Mouse (Mus musculus): ENCODE measurements at regions not wholly inside any gene's neighbourhood (a gene's known extent, or its start where the extent isn't known, plus 50 kb on each side); places are given as distances from the start of the nearest gene placed in this dataset.

- no peak for DNase-seq (ENCODE audit: low spot score in 2 of 2)
Measured at GRCm38 (mm10) chr1:165086131-165086530, 74.4 kb downstream of the Tbx19 start.

GRCm38 (mm10) chr1:165084753-165085152 lies 75.8 kb downstream of the Tbx19 start:
- no peak for DNase-seq (ENCODE audit: low spot score in 2 of 2)

GRCm38 (mm10) chr1:165084179-165084578 lies 76.4 kb downstream of the Tbx19 start:
- DNase-seq (ENCODE audit: low spot score in 2 of 2): peak; percentile 49 to 74

GRCm38 (mm10) chr1:165080351-165080750 lies 80.2 kb downstream of the Tbx19 start:
- no peak for DNase-seq (ENCODE audit: low spot score in 2 of 2)

GRCm38 (mm10) chr1:165077313-165077712 lies 83.3 kb downstream of the Tbx19 start:
- peak in 1 of 2 experiments; percentile 43 for DNase-seq (ENCODE audit: low spot score in 2 of 2)

- peak; percentile 82 to 89 for DNase-seq (ENCODE audit: low spot score in 2 of 2)
Measured at GRCm38 (mm10) chr1:165075301-165076082, 85.1 kb downstream of the Tbx19 start.

- DNase-seq (ENCODE audit: low spot score in 2 of 2): peak in 1 of 2 experiments; percentile 49
Measured at GRCm38 (mm10) chr1:165071831-165072491, 88.6 kb downstream of the Tbx19 start.

GRCm38 (mm10) chr1:165064981-165065380 lies 95.6 kb downstream of the Tbx19 start:
- DNase-seq (ENCODE audit: low spot score in 2 of 2): no peak

- no peak for DNase-seq (ENCODE audit: low spot score in 2 of 2)
Measured at GRCm38 (mm10) chr1:165062813-165063492, 97.6 kb downstream of the Tbx19 start.

GRCm38 (mm10) chr1:165061420-165061819 lies 99.2 kb downstream of the Tbx19 start:
- DNase-seq (ENCODE audit: low spot score in 2 of 2): no peak

- DNase-seq (ENCODE audit: low spot score in 2 of 2): no peak
Measured at GRCm38 (mm10) chr1:165054245-165054644, 106.3 kb downstream of the Tbx19 start.

- DNase-seq (ENCODE audit: low spot score in 2 of 2): no peak
Measured at GRCm38 (mm10) chr1:165051294-165051693, 109.3 kb downstream of the Tbx19 start.

GRCm38 (mm10) chr1:165050176-165050575 lies 110.4 kb downstream of the Tbx19 start:
- DNase-seq (ENCODE audit: low spot score in 2 of 2): no peak

- peak; percentile 33 to 47 for DNase-seq (ENCODE audit: low spot score in 2 of 2)
Measured at GRCm38 (mm10) chr1:165046637-165047036, 111.3 kb upstream of the Xcl1 start.

GRCm38 (mm10) chr1:165046056-165046455 lies 110.7 kb upstream of the Xcl1 start:
- DNase-seq (ENCODE audit: low spot score in 2 of 2): no peak

GRCm38 (mm10) chr1:165043361-165043760 lies 108.0 kb upstream of the Xcl1 start:
- DNase-seq (ENCODE audit: low spot score in 2 of 2): no peak

GRCm38 (mm10) chr1:165042105-165042504 lies 106.8 kb upstream of the Xcl1 start:
- DNase-seq (ENCODE audit: low spot score in 2 of 2): no peak

GRCm38 (mm10) chr1:165036631-165037030 lies 101.3 kb upstream of the Xcl1 start:
- no peak for DNase-seq (ENCODE audit: low spot score in 2 of 2)

- DNase-seq (ENCODE audit: low spot score in 2 of 2): peak; percentile 52 to 69
Measured at GRCm38 (mm10) chr1:165035618-165036017, 100.3 kb upstream of the Xcl1 start.

- DNase-seq (ENCODE audit: low spot score in 2 of 2): peak in 1 of 2 experiments; percentile 59
Measured at GRCm38 (mm10) chr1:165020960-165021563, 85.7 kb upstream of the Xcl1 start.

- peak; percentile 57 to 74 for DNase-seq (ENCODE audit: low spot score in 2 of 2)
Measured at GRCm38 (mm10) chr1:165018692-165019309, 83.5 kb upstream of the Xcl1 start.

- no peak for DNase-seq (ENCODE audit: low spot score in 2 of 2)
Measured at GRCm38 (mm10) chr1:165018236-165018635, 82.9 kb upstream of the Xcl1 start.
